Mouse (Mus musculus) megakaryocyte, embryonic 14.5 days (primary cell): Measurements from ENCODE around the gene 1700123O20Rik. TPM values are rescaled to one million over a fixed set of nuclear protein-coding genes. Genes with fewer than 3 reads are reported as not detected.

ENCODE experiments used
- H3K27me3 ChIP-seq: replicated peaks from 2 replicates; pipeline ENCODE3; 2012; ENCODE audit warnings: inconsistent platforms
- H3K36me3 ChIP-seq: replicated peaks from 2 replicates; pipeline ENCODE3; 2012; ENCODE audit warnings: low read length, inconsistent platforms, mixed read lengths
- H3K4me1 ChIP-seq: 2 replicates; pipeline ENCODE4 v1.6.1; 2012; ENCODE audit warnings: inconsistent platforms
- H3K4me3 ChIP-seq: replicated peaks from 2 replicates; pipeline ENCODE3; 2012; ENCODE audit warnings: moderate library complexity, mild to moderate bottlenecking, inconsistent platforms
- H3K9me3 ChIP-seq: 2 replicates; pipeline ENCODE4 v1.6.1; 2012; ENCODE audit warnings: inconsistent platforms
- FLI1 ChIP-seq: IDR thresholded peaks from 2 replicates; pipeline ENCODE4 v1.6.1; 2012; ENCODE audit warnings: low read length, inconsistent platforms, mixed read lengths
- GATA1 ChIP-seq: IDR thresholded peaks from 3 replicates; pipeline ENCODE4 v1.6.1; 2012; ENCODE audit warnings: mixed read lengths, low read length, inconsistent platforms, borderline replicate concordance
- polyA plus RNA-seq: library from polyadenylated mRNA; stranded (reverse); fragments of >175 nt; gene quantifications from 2 replicates; pipeline ENCODE4 v1.2.3, GENCODE M21; 2012; ENCODE audit warnings: low replicate concordance; ENCODE audit not compliant: insufficient read depth

Gene 1700123O20Rik
- polyA plus RNA-seq, 1 experiment = 28.9 TPM

GRCm38 (mm10) chr14:54674317-54674716, 11.7 kb upstream of the 1700123O20Rik start:
- TF ChIP-seq GATA1 = no peak
- no peak for TF ChIP-seq FLI1
- H3K36me3 ChIP-seq = peaks cover 91% of the 10 kb centered on the region
- H3K4me3 ChIP-seq = no peak overlapping the region
- H3K27me3 ChIP-seq = no peaks in the 10 kb centered on the region
- no peaks in the 10 kb centered on the region for H3K9me3 ChIP-seq
- peaks cover 5% of the 10 kb centered on the region for H3K4me1 ChIP-seq

DNA sequence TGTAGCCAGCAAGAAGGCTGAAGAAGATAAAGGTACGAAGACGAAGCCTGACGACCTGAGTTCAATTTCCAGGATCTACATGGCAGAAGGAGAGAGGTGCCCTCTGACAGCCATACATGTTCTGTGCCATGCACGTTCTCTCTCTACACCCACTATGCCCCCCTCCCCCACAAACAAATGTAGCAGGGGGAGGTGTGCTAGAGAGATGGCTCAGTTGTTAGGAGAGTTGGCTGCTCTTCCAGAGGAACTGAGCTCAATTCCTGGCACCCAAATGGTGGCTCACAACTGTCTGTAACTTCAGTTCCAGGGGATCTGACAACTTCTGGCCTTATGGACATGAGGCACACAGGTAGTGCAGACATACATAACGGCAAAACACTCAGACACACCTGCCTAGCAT, 9.7 kb upstream of the 1700123O20Rik start:
- H3K4me1 ChIP-seq = peaks cover 5% of the 10 kb centered on the region
- no peaks in the 10 kb centered on the region for H3K9me3 ChIP-seq
- no peaks in the 10 kb centered on the region for H3K27me3 ChIP-seq
- H3K4me3 ChIP-seq = no peak overlapping the region
- H3K36me3 ChIP-seq = peaks cover 88% of the 10 kb centered on the region
- no peak for TF ChIP-seq GATA1

DNA sequence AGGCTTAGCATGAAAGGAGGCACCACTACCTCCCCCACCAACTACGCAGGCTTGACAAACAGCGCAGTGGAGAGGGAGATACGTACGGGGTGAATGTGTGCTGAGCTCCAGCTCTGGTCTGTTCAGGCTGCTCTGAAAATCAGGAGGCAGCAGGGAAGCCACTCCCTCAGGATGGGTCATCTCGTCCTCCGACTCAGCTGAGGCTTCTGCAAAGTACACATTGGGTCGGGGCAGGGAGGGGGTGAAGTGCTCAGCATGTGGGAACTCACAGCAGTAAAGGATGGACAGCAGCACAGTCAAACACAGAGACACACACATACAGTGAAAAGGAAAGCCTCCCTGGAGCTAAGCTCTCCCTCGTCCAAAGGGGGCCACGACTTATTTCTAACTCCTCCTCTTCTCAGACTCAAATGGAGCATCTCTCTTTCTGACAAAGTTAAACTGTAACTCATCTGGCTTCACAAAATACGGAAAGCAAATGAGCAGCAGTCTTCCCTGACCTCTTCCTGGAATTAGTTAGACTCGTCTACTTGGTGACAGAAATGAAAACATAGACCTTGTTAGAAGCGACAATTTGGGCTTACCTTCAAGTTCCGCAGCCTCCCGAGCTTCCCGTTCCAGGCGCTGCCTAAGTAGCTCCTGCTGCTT, 7.2 kb upstream of the 1700123O20Rik start:
- Histone ChIP-seq H3K36me3 (peaks cover 87% of the 10 kb centered on the region), H3K4me1 (peaks cover 26% of the 10 kb centered on the region), H3K4me3 (no peak overlapping the region), H3K27me3 (no peaks in the 10 kb centered on the region), H3K9me3 (no peaks in the 10 kb centered on the region)
- no peak for TF ChIP-seq FLI1
- TF ChIP-seq GATA1 = no peak

DNA sequence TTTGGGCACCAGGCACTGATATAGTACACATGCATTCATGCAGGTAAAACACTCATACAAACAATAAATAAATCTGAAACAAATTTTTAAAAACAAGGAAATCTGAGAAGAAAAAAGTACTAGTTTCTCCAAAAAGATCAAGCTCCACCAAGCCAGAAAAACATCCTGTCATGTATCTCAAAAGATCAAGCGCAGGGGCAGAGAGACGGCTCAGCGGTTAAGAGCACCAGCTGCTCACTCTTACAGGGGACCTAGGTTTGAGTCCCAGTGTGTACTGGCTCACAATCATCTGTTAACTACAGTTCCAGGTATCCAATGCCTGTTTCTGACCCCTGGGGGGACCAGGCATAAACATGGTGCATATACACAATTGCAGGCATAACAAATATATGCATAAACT, 3.6 kb upstream of the 1700123O20Rik start:
- TF ChIP-seq GATA1 (no peak), FLI1 (no peak)
- peaks cover 55% of the 10 kb centered on the region for H3K36me3 ChIP-seq

GRCm38 (mm10) chr14:54685471-54685870, 545 bp upstream of the 1700123O20Rik start:
- H3K36me3 ChIP-seq = peaks cover 50% of the 10 kb centered on the region

More for the DNA sequence above, 3.6 kb upstream of the 1700123O20Rik start:
- no peak overlapping the region for H3K4me3 ChIP-seq
- peaks cover 41% of the 10 kb centered on the region for H3K4me1 ChIP-seq
- no peaks in the 10 kb centered on the region for H3K27me3 ChIP-seq
- H3K9me3 ChIP-seq = no peaks in the 10 kb centered on the region

GRCm38 (mm10) chr14:54686522-54687143, 617 bp downstream of the 1700123O20Rik start, which contains the start of gene Acin1:
Acin1 (minus strand) TSS chr14:54686931.
- H3K36me3 ChIP-seq = peaks cover 51% of the 10 kb centered on the region
- TF ChIP-seq FLI1 (peak; percentile 38; the same call in 1 of the 2 replicates), GATA1 (no peak)

More at GRCm38 (mm10) chr14:54685471-54685870, 545 bp upstream of the 1700123O20Rik start:
- H3K4me3 ChIP-seq = peak overlapping the region; percentile 100
- no peaks in the 10 kb centered on the region for H3K9me3 ChIP-seq
- H3K27me3 ChIP-seq = no peaks in the 10 kb centered on the region
- peaks cover 59% of the 10 kb centered on the region for H3K4me1 ChIP-seq
- no peak for TF ChIP-seq FLI1
- no peak for TF ChIP-seq GATA1

DNA sequence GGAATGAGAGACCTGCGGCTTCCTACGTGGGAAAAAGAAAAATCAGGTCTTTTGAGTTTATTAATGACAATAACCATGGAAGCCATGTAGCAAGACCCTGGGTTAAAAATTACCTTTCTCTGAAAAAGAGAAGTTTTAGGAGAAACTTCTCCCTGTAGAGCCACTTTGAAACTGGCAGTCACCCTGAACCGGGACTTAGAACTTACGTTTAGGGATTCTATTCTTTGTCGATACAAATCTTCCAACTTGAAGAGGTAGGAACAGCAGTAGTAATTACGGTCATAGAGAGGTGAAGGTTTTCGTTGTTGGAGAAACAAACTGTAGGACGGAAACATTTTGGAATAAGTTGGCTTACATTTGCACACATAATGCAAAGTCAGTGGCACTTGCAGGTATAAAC, 1.2 kb downstream of the 1700123O20Rik start:
- Histone ChIP-seq H3K36me3 (peaks cover 45% of the 10 kb centered on the region), H3K4me3 (peak overlapping the region; percentile 100), H3K4me1 (peaks cover 52% of the 10 kb centered on the region), H3K27me3 (no peaks in the 10 kb centered on the region), H3K9me3 (no peaks in the 10 kb centered on the region)
- no peak for TF ChIP-seq FLI1
- no peak for TF ChIP-seq GATA1

More at GRCm38 (mm10) chr14:54686522-54687143, 617 bp downstream of the 1700123O20Rik start, which contains the start of gene Acin1:
- H3K9me3 ChIP-seq = no peaks in the 10 kb centered on the region
- H3K4me3 ChIP-seq = peak within 1 kb of the TSS; percentile 100
- no peaks in the 10 kb centered on the region for H3K27me3 ChIP-seq
- peaks cover 58% of the 10 kb centered on the region for H3K4me1 ChIP-seq

- H3K9me3 ChIP-seq = no peaks in the 10 kb centered on the region
- H3K36me3 ChIP-seq = peaks cover 37% of the 10 kb centered on the region
- H3K4me3 ChIP-seq = no peak overlapping the region
- H3K4me1 ChIP-seq = peaks cover 32% of the 10 kb centered on the region
- H3K27me3 ChIP-seq = peaks cover 23% of the 10 kb centered on the region
- no peak for TF ChIP-seq FLI1
- no peak for TF ChIP-seq GATA1
Observed at GRCm38 (mm10) chr14:54695042-54695441, 9.0 kb downstream of the 1700123O20Rik start.

DNA sequence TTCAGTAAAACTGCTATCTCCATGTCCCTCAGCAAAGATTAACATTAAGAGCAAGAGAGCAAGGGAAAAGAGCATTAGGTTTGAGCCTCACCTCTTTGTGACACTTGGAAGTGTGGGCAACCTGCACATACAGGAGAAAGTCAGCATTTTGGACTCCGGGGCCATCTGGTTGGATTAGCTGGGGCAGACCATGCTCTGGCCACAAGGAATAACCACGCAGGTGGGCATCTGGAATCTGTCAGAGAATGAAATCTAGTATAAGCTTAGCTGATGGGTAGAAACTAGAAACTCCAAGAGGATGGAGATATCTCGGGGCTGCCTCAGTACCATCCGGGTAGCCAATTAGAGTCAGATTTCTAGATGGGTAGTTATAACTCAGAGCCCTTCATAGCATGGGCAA, 10.7 kb downstream of the 1700123O20Rik start:
- no peaks in the 10 kb centered on the region for H3K9me3 ChIP-seq
- no peak for TF ChIP-seq FLI1
- no peak for TF ChIP-seq GATA1
- H3K4me1 ChIP-seq = peaks cover 43% of the 10 kb centered on the region

DNA sequence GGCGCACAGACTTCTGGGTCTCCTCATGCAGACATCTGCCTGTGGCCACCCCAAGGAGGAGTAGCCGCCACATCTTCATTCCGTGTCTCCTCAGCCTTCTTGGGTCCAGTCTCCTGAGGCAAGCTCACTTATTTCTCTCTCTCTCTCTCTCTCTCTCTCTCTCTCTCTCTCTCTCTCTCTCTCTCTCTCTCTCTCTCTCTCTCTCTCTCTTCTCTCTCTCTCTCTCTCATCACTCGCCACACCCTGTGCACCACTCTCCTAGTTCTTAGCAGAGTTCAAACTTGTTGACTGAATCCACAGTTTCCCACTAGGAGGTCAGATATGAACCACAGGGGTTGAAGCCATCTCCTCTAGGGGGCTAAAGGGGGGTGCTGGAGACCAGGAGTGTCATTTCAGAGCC, 12.7 kb downstream of the 1700123O20Rik start, which contains the start of gene Gm29776:
TSS of gene Gm29776 (minus strand) at position 101 of the 400 bp plus-strand sequence.
- Histone ChIP-seq H3K36me3 (peaks cover 12% of the 10 kb centered on the region), H3K4me1 (peaks cover 44% of the 10 kb centered on the region), H3K9me3 (no peaks in the 10 kb centered on the region), H3K4me3 (no peak within 1 kb of the TSS), H3K27me3 (peaks cover 38% of the 10 kb centered on the region)
- TF ChIP-seq GATA1 = no peak

More for the DNA sequence above, 10.7 kb downstream of the 1700123O20Rik start:
- Histone ChIP-seq H3K36me3 (peaks cover 26% of the 10 kb centered on the region), H3K27me3 (peaks cover 23% of the 10 kb centered on the region), H3K4me3 (no peak overlapping the region)
